Mouse (Mus musculus) c-Kit-positive CD71-positive TER-119-negative erythroid progenitor cells, embryonic 14.5 days (primary cell): Measurements from ENCODE around the gene Nek6.

ENCODE experiments used
- DNase-seq: peaks from one replicate; pipeline ENCODE4 v3.0.0-alpha.2; 2013; ENCODE audit warnings: low read depth

Gene Nek6

DNA sequence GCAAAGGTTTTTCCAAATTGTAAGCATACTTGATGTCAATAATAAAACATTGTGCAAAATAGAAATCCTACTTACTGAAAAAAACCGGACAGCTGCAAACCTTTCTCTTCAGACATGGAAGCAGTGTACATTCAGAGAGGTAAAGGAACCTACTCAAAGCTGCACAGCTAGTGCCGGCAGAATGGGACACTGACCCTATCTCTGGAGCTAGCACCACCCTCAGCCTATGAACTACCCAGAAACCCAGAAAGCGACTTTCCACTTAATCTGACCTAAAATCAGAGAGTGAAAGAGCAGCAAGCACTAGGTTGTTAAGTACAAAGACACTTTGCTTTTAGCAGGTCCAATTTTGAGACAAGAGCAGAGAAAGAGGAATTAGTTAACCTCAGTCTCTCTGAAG lies 112.0 kb downstream of the Nek6 start:
- DNase-seq = no peak

- no peak for DNase-seq
Observed at GRCm38 (mm10) chr2:38623821-38624590, 112.6 kb downstream of the Nek6 start.

- no peak for DNase-seq
Observed at GRCm38 (mm10) chr2:38628801-38629200, 117.4 kb downstream of the Nek6 start.

DNA sequence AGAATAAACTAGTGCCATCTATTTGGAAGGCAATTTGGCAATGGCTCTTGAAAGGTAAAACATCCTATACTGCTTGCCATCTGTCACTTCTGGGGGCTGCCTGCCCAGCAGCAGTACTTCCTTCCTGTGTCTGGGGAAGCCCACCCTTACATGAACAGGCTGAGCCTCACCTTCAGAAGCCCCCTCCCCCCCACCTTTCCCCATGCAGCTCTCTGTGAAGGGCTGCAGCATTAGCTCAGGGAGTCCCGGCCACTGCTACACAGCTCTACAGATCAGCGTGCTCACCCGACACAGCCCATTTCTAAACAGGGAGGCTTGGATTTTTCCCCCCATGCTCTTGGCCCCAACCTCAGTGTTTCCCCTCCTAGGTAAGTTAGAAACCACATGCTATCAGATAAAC lies 118.0 kb downstream of the Nek6 start:
- DNase-seq = no peak

DNA sequence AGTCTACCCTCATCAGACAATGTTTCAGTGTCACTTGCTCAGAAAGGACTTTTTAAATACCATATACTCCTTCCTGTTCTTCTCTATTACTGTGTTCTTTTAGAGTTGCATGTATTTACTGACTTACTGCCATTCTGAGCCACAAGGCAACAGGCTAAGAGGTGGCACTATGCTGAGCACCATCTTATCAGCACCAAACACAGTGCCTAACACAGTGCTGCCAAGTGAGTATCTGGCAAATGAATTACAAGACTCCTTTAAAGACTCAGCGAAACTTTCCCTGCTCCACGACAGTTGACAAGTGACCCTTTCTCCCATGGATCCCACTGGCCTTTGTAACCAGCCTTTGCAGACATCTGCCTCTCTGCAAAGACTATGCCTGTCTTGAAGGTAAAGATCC lies 119.1 kb downstream of the Nek6 start:
- no peak for DNase-seq

- DNase-seq = no peak
Observed at GRCm38 (mm10) chr2:38637716-38638267, 126.3 kb downstream of the Nek6 start.

DNA sequence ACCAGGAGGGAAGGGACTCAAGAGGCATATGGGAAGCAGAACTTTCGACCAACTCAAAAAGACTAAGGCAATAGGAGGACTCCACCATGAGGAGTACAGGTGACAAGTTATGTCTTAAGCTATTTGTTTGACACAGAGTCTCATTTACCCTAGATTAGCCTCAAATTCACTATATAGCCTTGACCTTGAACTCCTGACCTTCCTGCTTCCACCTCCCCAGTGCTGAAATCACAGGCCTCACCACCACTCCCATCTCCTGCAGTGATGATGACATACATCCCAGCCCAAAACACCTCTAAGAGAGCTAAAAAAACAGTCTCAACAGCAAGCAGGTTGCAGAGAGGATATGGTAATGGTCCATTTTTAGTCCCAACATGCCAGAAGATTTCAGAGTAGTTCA lies 130.3 kb downstream of the Nek6 start:
- no peak for DNase-seq

GRCm38 (mm10) chr2:38643625-38644427 lies 132.4 kb downstream of the Nek6 start, which contains the start of gene Psmb7:
Gene Psmb7 (minus strand): TSS chr2:38644087.
- peak; percentile 94 for DNase-seq
